In the genomic region with DNA sequence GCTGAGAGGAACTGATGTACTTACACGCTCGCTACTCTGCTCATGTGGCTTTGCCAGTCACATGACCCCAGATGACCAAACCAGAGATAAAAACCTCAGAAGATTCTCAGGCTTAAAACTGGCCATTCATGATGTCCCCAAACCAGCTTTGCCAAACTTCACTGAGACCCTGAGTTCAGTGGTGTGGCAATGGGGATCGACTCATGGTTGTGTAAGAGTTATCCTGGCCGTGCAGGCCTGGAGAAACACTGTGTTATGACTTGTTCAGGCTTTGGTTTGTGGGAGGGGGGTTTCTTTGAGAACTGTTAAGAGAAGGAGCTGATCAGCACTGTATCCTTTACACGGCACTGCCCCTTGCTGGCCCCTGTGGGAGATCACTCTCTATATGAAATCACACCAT, we compare ENCODE assay signal across 27 mouse cellular contexts. TPM values are rescaled to one million over a fixed set of nuclear protein-coding genes. Genes with fewer than 3 reads are reported as not detected.
DNase-seq lines count a peak whose midpoint lies in the region; ATAC-seq and TF ChIP-seq lines count a peak whose summit lies in the region.
"Had no signal": no experiment of that assay in that cellular context is flagged by ENCODE, and none has a peak within 500 bp of the region (broad histone marks: within the 10 kb centered on the region; RNA-seq: fewer than 3 reads in every experiment).

No protein-coding gene starts in this region.

- H3K9ac ChIP-seq in lung, postnatal 0 days (replicated peaks; ENCODE audit: low read depth) = no peak overlapping the region
- H3K9ac ChIP-seq: embryonic facial prominence, embryonic 13.5 days; embryonic facial prominence, embryonic 15.5 days; forebrain, embryonic 12.5 days had no signal

- no peak overlapping the region for H3K4me2 ChIP-seq in lung, postnatal 0 days (replicated peaks; ENCODE audit: low read depth, low read length)
- H3K4me2 ChIP-seq: embryonic facial prominence, embryonic 13.5 days; embryonic facial prominence, embryonic 15.5 days; forebrain, embryonic 12.5 days had no signal

- H3K4me1 ChIP-seq in lung, postnatal 0 days (ENCODE audit: insufficient read depth, low read depth, low read length) = no peaks in the 10 kb centered on the region
- peaks cover 63% of the 10 kb centered on the region for H3K4me1 ChIP-seq in olfactory bulb, adult 2 months (ENCODE audit: control insufficient read depth, insufficient read depth, low read length)

- H3K27me3 ChIP-seq in lung, postnatal 0 days (replicated peaks; ENCODE audit: insufficient read depth, low read length) = no peaks in the 10 kb centered on the region

- no peak for TF ChIP-seq POLR2A in olfactory bulb, adult 2 months (IDR thresholded peaks at IDR 0.05; ENCODE audit: insufficient read depth, low read depth, low read length)

- no peak for ATAC-seq in lung, postnatal 0 days
- ATAC-seq in granulocyte monocyte progenitor cell, adult 5-6 weeks (replicated peaks; ENCODE audit: poor library complexity, severe bottlenecking) = peak; percentile 56
- ATAC-seq: activated CD4-positive, CD25-positive, alpha-beta regulatory T cell, adult 4 months; CD4-positive, CD25-positive, alpha-beta regulatory T cell, adult 4 months; forebrain, embryonic 14.5 days; forebrain, embryonic 16.5 days; Patski had no signal

- no peak overlapping the region for H3K27ac ChIP-seq in lung, postnatal 0 days (ENCODE audit: low read length)
- H3K27ac ChIP-seq in olfactory bulb, adult 2 months (ENCODE audit: insufficient read depth, low read depth, low read length) = peak overlapping the region; percentile 49; the same call in 1 of the 2 replicates
- H3K27ac ChIP-seq: embryonic facial prominence, embryonic 13.5 days; embryonic facial prominence, embryonic 15.5 days; forebrain, embryonic 10.5 days; forebrain, embryonic 12.5 days had no signal

- H3K4me3 ChIP-seq in lung, postnatal 0 days (ENCODE audit: low read depth, low read length) = no peak overlapping the region
- no peak overlapping the region for H3K4me3 ChIP-seq in olfactory bulb, adult 2 months (ENCODE audit: insufficient read depth, low read depth, low read length)
- H3K4me3 ChIP-seq: embryonic facial prominence, embryonic 13.5 days; embryonic facial prominence, embryonic 15.5 days; erythroblast, embryonic 14.5 days; forebrain, embryonic 10.5 days; forebrain, embryonic 12.5 days had no signal

- WGBS in lung, postnatal 0 days = 73% methylated on average over 5 of the region's 5 CpGs
- 66% methylated on average over 5 of the region's 5 CpGs for WGBS in olfactory bulb, adult 2 months

- no peaks in the 10 kb centered on the region for H3K9me3 ChIP-seq in lung, postnatal 0 days (ENCODE audit: low read length)
- H3K9me3 ChIP-seq: embryonic facial prominence, embryonic 13.5 days; embryonic facial prominence, embryonic 15.5 days; forebrain, embryonic 10.5 days; forebrain, embryonic 12.5 days had no signal

- TF ChIP-seq CTCF in lung, postnatal 0 days (IDR thresholded peaks at IDR 0.05) = no peak
- no peak for TF ChIP-seq CTCF in olfactory bulb, adult 2 months (IDR thresholded peaks at IDR 0.05; ENCODE audit: insufficient read depth, low read depth, low read length)

- peak; percentile 51 for DNase-seq in lung, postnatal 0 days (ENCODE audit: low spot score)
- no peak for DNase-seq in lung, postnatal 14 days
- DNase-seq in spleen, adult 12 weeks (ENCODE audit: low spot score) = no peak
- no peak for DNase-seq in cerebellum, adult 8-10 months
- DNase-seq: adrenal gland, adult 8-10 months; adrenal gland, postnatal 14 days; adrenal gland, postnatal 36 days; B cell, adult 2 months; cerebellum, adult 11-12 months; cerebellum, adult 2 months; cerebellum, adult 9-11 months; cerebellum, postnatal 14 days; cerebellum, postnatal 36 days; embryo, embryonic 11 days had no signal

- H3K36me3 ChIP-seq in lung, postnatal 0 days (ENCODE audit: insufficient read depth, low read length) = no peaks in the 10 kb centered on the region
- H3K36me3 ChIP-seq: embryonic facial prominence, embryonic 13.5 days; embryonic facial prominence, embryonic 15.5 days; forebrain, embryonic 10.5 days; forebrain, embryonic 12.5 days; G1E had no signal

- TF ChIP-seq EP300 in lung, postnatal 0 days (IDR thresholded peaks at IDR 0.05) = no peak

RNA-seq across cellular contexts. Expression of a gene that starts 51.8 kb away (rescaled TPM):
- polyA plus RNA-seq in lung, postnatal 0 days (2015; fragmentation: Nextera tagmentation; extraction: Ambion mirVana) = 163 and 178 TPM in 2 replicates
- total RNA-seq in granulocyte monocyte progenitor cell, adult 5-6 weeks (2014; fragmentation: Nextera tagmentation) = 141 and 145 TPM in 2 replicates
- total RNA-seq in granulocyte monocyte progenitor cell, adult 5-6 weeks (2017) = 161 and 217 TPM in 2 replicates
- not detected in 2 replicates for polyA plus RNA-seq in olfactory bulb, adult 2 months (2012; ENCODE audit: insufficient read depth, insufficient read length, low replicate concordance, missing spikeins)

Comparison
In these comparisons a context has a peak if more than half of its experiments do, and no peak if none do; other contexts are left out.
1. RNA of a gene that starts 51.8 kb away (polyA plus RNA-seq): 163 to 178 TPM in lung, postnatal 0 days; not detected in olfactory bulb, adult 2 months; every median in the first group is over 100 times any median in the second.